In genomic region chr13:73160289-73160688, GRCm38 (mm10) we compare ENCODE assay signal across 8 mouse cellular contexts.
DNase-seq lines count a peak whose midpoint lies in the region; ATAC-seq lines count a peak whose summit lies in the region.

No protein-coding gene starts in this region.

- peaks cover 15% of the 10 kb centered on the region for H3K4me1 ChIP-seq in hindbrain, embryonic 10.5 days (replicated peaks)
- H3K4me1 ChIP-seq in lung, embryonic 15.5 days = peaks cover 3% of the 10 kb centered on the region

- peak overlapping the region; percentile 51 for H3K4me2 ChIP-seq in lung, embryonic 15.5 days

- ATAC-seq in lung, embryonic 15.5 days (ENCODE audit: borderline replicate concordance, extremely low read depth, low FRiP score, low TSS enrichment) = peak; percentile 96

- no peaks in the 10 kb centered on the region for H3K36me3 ChIP-seq in hindbrain, embryonic 10.5 days
- no peaks in the 10 kb centered on the region for H3K36me3 ChIP-seq in lung, embryonic 15.5 days

- peak; percentile 82 for DNase-seq in Muller cell, postnatal 12 days (ENCODE audit: inconsistent ontology term)
- peak; percentile 60 for DNase-seq in cerebellum, adult 9-11 months
- DNase-seq in frontal cortex, postnatal 10 days (ENCODE audit: low spot score in 2 of 2) = peak; percentile 48 to 67
- peak; percentile 94 for DNase-seq in hindbrain, embryonic 10.5 days (ENCODE audit: low spot score)
- DNase-seq in layer of hippocampus, adult 9-10 months (ENCODE audit: low spot score) = peak; percentile 26
- DNase-seq in retina, adult 2 months (ENCODE audit: low read depth, low spot score) = peak; percentile 22
- DNase-seq in urinary bladder, adult 2 months (ENCODE audit: low spot score) = peak; percentile 79

- under 1% methylated on average over 22 of the region's 22 CpGs for WGBS in hindbrain, embryonic 10.5 days
- WGBS in lung, embryonic 15.5 days = under 1% methylated on average over 22 of the region's 22 CpGs

- peak overlapping the region; percentile 86 for H3K27ac ChIP-seq in hindbrain, embryonic 10.5 days
- H3K27ac ChIP-seq in lung, embryonic 15.5 days = no peak overlapping the region

- peaks cover 32% of the 10 kb centered on the region for H3K27me3 ChIP-seq in hindbrain, embryonic 10.5 days (ENCODE audit: insufficient read depth, poor library complexity, severe bottlenecking)
- no peaks in the 10 kb centered on the region for H3K27me3 ChIP-seq in lung, embryonic 15.5 days

- H3K9ac ChIP-seq in lung, embryonic 15.5 days = no peak overlapping the region

- H3K9me3 ChIP-seq in hindbrain, embryonic 10.5 days = no peaks in the 10 kb centered on the region
- no peaks in the 10 kb centered on the region for H3K9me3 ChIP-seq in lung, embryonic 15.5 days

- peak overlapping the region; percentile 43 for H3K4me3 ChIP-seq in hindbrain, embryonic 10.5 days
- 0 out of 2 replicates have a peak overlapping the region, but pooled peaks have one; percentile 5 for H3K4me3 ChIP-seq in lung, embryonic 15.5 days

Comparison
In these comparisons a context has a peak if more than half of its experiments do, and no peak if none do; other contexts are left out.
1. DNase-seq: peak in every context shown above with its lines; median percentile 94 in hindbrain, embryonic 10.5 days; 82 in Muller cell, postnatal 12 days; 79 in urinary bladder, adult 2 months; 60 in cerebellum, adult 9-11 months; 58 in frontal cortex, postnatal 10 days; 26 in layer of hippocampus, adult 9-10 months; 22 in retina, adult 2 months.